Mouse (Mus musculus) small intestine, adult 2 months (tissue): Measurements from ENCODE around the gene Camta1.

Experiments used
- CTCF ChIP-seq: fragments of 200-500 bp; IDR thresholded peaks from 2 replicates; pipeline ENCODE4 v1.5.1; 2012; ENCODE audit warnings: low read depth, mild to moderate bottlenecking, control low read depth, inconsistent platforms, low read length, moderate library complexity, mixed read lengths; ENCODE audit not compliant: insufficient replicate concordance, insufficient read length; ENCODE audit errors: extremely low read depth
- POLR2A ChIP-seq: fragments of 200-500 bp; IDR thresholded peaks from 2 replicates; pipeline ENCODE4 v1.6.1; 2012; ENCODE audit warnings: low read depth, mild to moderate bottlenecking, control low read depth, inconsistent platforms, low read length, moderate library complexity

GRCm38 (mm10) chr4:151097104-151097438 lies 764.6 kb downstream of the Camta1 start:
- TF ChIP-seq CTCF (no peak), POLR2A (no peak)
